Mouse (Mus musculus) frontal cortex, adult 2 months (tissue): ENCODE results near the gene Peg12. TPM values are rescaled to one million over a fixed set of nuclear protein-coding genes. Genes with fewer than 3 reads are reported as not detected.
A peak's percentile ranks its signal among the peaks of the same experiment; 100 is the strongest.

Experiments
- DNase-seq, 2 experiments: peaks; one replicate each; pipeline ENCODE4 v3.0.0; 2022; ENCODE audit warnings: low spot score in 1 of 2; ENCODE audit errors: extremely low spot score in 1 of 2
- polyA plus RNA-seq: library from polyadenylated mRNA; depleted of rRNA; stranded (reverse); fragments of >200 nt; gene quantifications from 2 replicates; pipeline ENCODE4 v1.2.3, GENCODE M21; 2012; rRNA removed

Gene Peg12
- 0.24 and 0.38 TPM in 2 replicates for polyA plus RNA-seq

- peak in 1 of 2 experiments; percentile 52 for DNase-seq
Measured at GRCm38 (mm10) chr7:62463878-62464755, at the start of gene Peg12. TSS of gene Peg12 (minus strand) at chr7:62464510.

- no peak for DNase-seq
Measured at GRCm38 (mm10) chr7:62486139-62486538, 21.8 kb upstream of the Peg12 start.

DNA sequence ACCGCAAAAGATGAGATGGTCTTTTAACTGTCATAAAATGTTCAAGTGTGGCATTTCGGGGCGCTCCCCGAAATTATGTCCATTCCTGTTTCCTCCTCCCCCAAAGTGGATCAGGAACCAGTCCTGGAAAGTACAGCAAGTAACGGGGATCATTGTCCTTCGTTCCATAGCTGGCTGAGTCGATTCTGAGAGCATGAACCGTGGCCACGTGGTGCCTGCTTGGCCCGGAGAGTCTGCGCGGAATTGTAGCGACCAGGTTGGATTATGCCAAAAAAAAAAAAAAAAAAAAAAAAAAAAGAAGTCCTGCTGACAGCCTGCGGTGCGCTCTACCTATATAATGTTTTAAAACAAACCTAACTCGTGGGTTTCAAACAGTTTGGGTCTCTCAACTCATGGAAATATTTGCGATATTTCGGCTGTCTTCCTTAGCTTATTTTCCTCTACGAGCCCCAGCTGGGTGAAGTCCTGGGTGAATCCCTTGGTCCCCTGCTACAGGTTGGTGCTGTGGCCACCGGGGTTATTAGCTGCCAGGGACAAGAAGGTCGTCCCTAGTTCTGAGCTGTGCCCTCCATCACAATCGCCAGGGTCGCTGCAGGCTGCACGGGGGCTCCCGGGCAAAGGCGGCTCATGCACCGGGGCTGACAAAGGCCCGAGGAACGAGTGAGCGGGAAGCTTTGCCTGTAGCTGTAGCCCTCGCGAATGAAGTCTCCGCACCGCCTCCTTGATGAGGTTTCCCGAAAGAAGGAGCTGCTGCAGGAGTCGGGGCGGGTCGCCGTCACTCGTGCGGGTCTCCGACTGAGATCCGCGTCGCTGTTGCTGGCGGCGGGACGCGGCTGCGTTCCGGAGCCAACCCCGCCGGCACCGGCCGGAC lies 1.1 kb downstream of the Peg12 start:
- DNase-seq = no peak

DNA sequence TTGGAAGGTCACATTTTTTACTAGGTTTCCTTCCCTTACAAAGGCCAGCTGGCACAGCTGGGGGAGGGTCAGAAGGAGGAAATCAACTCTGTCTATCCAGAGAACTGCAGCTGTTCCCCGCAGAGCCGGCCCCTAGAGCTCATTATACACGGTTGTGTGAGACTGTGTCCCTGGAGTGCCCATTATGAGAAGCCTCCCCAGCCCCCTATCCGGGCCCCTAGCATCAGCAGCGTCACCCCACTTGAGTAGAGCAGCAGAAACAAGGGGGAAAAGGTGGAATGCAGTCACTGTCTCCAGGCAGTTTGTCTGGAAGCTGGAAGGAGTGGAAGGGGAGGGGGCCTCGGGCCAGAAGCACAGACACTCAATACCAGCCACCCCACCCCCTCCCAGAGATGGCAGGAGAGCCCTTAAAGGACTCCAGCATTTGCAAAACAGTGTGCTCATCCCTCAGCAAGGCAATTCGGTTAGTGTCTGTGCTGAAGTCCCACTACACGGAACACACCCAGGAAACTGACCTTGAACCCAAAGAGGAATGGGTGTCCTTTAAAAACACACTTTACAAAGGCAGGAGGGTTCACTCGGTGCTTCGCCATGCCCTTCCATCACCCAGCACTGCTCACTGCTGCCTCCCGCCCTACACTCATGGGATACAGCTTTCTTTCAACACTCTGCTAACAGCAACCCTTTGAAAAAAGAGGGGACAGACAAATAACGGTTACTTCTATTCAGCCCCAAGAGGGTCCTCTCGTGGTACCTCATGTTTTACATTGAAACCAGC lies 1.9 kb downstream of the Peg12 start:
- DNase-seq = no peak

GRCm38 (mm10) chr7:62452353-62452752 lies 12.0 kb downstream of the Peg12 start:
- no peak for DNase-seq

- no peak for DNase-seq
Measured at GRCm38 (mm10) chr7:62445431-62446165, 18.7 kb downstream of the Peg12 start.

DNA sequence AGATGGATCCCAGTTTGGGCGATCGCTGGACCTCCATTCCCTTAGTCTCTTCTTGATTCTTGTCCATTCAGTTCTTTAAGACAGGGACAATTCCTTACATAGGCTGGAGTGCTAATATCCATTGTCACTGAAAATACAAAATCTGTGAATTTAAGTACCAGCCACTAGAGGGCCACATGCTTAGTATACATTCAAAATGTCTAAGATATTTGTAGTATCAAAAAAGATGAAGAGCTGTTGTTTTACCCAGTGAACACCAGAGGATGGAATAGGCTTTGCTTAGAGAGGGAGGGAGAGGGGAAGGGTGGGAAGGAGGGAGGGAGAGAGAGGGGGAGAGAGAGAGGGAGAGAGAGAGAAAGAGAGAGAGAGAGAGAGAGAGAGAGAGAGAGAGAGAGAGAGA lies 27.9 kb downstream of the Peg12 start:
- DNase-seq = no peak

GRCm38 (mm10) chr7:62433243-62433642 lies 31.1 kb downstream of the Peg12 start:
- DNase-seq = no peak

GRCm38 (mm10) chr7:62428337-62428736 lies 36.0 kb downstream of the Peg12 start:
- DNase-seq = peak in 1 of 2 experiments; percentile 13

DNA sequence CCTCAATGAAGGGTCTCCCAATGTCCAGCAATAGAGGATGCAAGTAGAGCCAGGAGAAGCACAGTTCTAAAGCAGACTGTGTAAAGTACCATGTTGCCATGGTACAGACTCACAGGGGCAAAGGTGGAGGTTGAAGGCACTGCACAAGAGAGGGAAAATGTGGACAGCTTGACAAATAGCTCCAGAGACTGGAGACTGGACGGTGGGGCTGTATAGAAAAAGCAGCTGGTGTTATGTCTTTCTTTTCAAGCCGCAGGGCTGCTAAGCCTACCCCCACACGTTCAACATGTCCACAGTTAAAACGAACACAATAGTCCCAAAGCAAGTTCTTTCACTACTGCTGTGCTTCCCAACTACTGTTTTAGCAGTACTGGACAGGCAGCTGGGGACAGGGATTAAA lies 41.1 kb downstream of the Peg12 start:
- DNase-seq = no peak

GRCm38 (mm10) chr7:62420566-62420965 lies 43.7 kb downstream of the Peg12 start:
- no peak for DNase-seq

DNA sequence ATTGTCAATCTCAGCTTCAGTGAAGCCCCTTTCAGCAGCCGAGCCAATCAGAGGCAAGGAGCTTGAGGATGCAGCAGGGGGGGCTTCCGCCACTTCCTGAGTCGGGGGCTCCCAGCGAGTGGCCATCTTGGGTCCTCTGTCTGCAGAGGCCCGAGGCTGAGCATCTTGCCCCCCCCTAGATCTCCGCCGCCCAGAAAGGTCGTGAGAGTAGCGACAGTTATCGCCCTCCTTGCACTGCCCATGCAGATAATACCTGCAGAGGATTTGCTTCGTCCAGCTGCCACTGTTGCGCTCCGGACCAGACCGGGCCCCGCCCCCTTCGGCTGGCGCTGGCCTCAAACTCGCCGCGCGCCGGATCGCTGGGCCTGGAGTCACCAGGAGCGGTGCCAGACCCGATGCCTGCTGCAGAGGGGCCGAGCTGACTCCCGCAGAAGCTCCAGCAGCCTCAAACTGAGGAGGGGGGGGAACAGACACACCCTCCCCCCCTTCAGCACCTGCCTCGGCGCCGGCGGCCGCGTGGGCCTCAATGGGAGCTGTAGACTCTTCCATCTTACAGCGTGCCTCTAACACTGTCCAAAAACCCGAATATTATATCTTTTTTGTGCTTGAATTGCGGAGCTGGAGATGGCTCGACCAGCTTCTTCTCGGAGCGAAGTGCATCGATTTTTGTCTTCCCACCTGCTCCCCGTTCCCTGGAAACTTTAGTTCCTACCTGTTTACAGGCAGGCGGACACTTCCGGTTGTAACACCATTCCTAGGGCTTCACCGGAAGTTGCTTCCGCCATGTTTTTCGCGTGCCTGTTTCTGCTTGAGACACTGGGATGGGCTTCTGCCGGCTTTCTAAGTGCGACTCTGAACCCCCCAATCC lies 44.6 kb downstream of the Peg12 start, which contains the start of gene Mkrn3:
Mkrn3 (minus strand) TSS at position 647 of the 868 bp plus-strand sequence.
- peak in 1 of 2 experiments; percentile 48 for DNase-seq

GRCm38 (mm10) chr7:62419105-62419492 lies 45.2 kb downstream of the Peg12 start:
- DNase-seq = no peak

GRCm38 (mm10) chr7:62418346-62418745 lies 46.0 kb downstream of the Peg12 start:
- no peak for DNase-seq

GRCm38 (mm10) chr7:62416173-62416572 lies 48.1 kb downstream of the Peg12 start:
- no peak for DNase-seq

- DNase-seq = no peak
Measured at GRCm38 (mm10) chr7:62415222-62415621, 49.1 kb downstream of the Peg12 start.
